Mouse (Mus musculus) erythroblast, embryonic 14.5 days (primary cell): ENCODE results near the gene Gbp2. TPM values are rescaled to one million over a fixed set of nuclear protein-coding genes. Genes with fewer than 3 reads are reported as not detected.

Experiments
- H3K27me3 ChIP-seq: 2 replicates; pipeline ENCODE4 v1.6.1; 2012; ENCODE audit warnings: inconsistent platforms; ENCODE audit not compliant: control insufficient read depth
- H3K36me3 ChIP-seq: 2 replicates; pipeline ENCODE4 v1.6.1; 2012; ENCODE audit warnings: mild to moderate bottlenecking, inconsistent platforms; ENCODE audit not compliant: control insufficient read depth
- H3K4me1 ChIP-seq: 2 replicates; pipeline ENCODE4 v1.6.1; 2012; ENCODE audit warnings: inconsistent platforms; ENCODE audit not compliant: control insufficient read depth
- H3K4me3 ChIP-seq: replicated peaks from 2 replicates; pipeline ENCODE3; 2012; ENCODE audit warnings: moderate library complexity, mild to moderate bottlenecking, inconsistent platforms
- H3K9me3 ChIP-seq: 2 replicates; pipeline ENCODE4 v1.6.1; 2012; ENCODE audit warnings: low read length, inconsistent platforms, mixed read lengths; ENCODE audit not compliant: control insufficient read depth
- GATA1 ChIP-seq: IDR thresholded peaks from 2 replicates; pipeline ENCODE4 v1.6.1; 2012; ENCODE audit warnings: low read length, inconsistent platforms, mixed read lengths
- TAL1 ChIP-seq: IDR thresholded peaks from 3 replicates; pipeline ENCODE4 v1.6.1; 2012; ENCODE audit warnings: low read length, inconsistent platforms, mixed read lengths
- polyA plus RNA-seq: library from polyadenylated mRNA; stranded (reverse); fragments of >175 nt; gene quantifications from 2 replicates; pipeline ENCODE4 v1.2.3, GENCODE M21; 2012

Gene Gbp2
- not detected in 2 replicates for polyA plus RNA-seq

DNA sequence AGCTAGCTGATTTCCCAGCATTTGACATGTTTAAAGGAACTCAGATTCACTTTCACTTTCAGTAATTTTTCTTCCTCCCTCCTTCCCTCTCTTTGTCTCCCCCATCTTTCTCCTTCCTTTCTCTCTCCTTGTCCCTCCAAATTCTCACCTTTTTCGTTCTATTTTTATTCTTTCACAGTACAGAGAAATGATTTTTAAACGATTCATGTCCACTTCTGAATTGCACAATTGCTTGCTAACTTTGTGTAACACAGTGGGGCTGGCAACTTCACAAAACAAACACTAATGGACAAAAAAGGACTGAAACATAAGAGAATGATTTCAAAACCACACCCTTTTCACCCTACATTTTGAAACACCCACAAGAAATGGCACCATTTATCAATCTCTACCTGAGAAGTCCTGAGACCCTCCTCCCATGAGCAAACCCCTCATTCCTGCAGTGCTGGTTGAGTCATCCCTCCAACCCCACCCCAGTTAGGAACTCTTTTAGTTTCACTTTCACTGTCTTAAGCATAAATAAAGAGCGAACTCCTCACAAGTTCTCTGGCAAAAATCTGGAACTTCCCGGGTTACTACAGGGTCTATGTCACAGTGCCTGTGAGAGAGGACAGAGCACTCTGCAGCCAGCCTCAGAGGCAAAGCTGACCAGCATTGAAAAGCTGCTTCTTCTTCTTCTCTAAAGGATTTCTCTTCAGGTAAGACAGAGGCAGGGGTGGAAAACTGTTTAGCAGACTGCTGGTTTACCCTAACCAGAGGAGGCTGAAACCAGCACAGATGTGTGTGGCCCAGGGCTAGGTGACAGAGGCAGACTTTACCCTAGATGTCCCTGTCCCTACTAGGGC lies at the start of gene Gbp2:
Gene Gbp2, plus strand, starts transcription at position 492 of the 845 bp plus-strand sequence.
- Histone ChIP-seq H3K36me3 (no peaks in the 10 kb centered on the region), H3K27me3 (no peaks in the 10 kb centered on the region), H3K4me3 (no peak within 1 kb of the TSS), H3K9me3 (no peaks in the 10 kb centered on the region), H3K4me1 (no peaks in the 10 kb centered on the region)
- no peak for TF ChIP-seq GATA1
- no peak for TF ChIP-seq TAL1

DNA sequence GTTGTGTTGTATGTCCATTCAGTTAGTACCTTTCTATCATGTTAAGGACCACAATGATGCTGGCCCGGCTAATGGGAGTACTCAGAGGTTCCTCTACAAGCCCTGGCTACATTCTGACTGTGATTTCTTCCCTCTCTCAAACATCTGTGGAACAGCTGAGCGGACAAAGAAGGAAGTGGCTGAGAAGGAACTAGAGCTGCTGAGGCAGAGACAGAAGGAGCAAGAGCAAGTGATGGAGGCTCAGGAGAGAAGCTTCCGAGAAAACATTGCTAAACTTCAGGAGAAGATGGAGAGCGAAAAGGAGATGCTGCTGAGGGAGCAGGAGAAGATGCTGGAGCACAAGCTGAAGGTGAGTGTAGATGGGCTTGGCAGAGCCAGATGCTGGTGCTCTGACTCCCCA lies 49.7 kb upstream of the Gbp2 start:
- H3K36me3 ChIP-seq, result no peaks in the 10 kb centered on the region
- no peaks in the 10 kb centered on the region for H3K9me3 ChIP-seq
- H3K4me1 ChIP-seq, result no peaks in the 10 kb centered on the region
- H3K4me3 ChIP-seq, result no peak overlapping the region
- H3K27me3 ChIP-seq, result no peaks in the 10 kb centered on the region
- TF ChIP-seq TAL1 (no peak), GATA1 (no peak)

DNA sequence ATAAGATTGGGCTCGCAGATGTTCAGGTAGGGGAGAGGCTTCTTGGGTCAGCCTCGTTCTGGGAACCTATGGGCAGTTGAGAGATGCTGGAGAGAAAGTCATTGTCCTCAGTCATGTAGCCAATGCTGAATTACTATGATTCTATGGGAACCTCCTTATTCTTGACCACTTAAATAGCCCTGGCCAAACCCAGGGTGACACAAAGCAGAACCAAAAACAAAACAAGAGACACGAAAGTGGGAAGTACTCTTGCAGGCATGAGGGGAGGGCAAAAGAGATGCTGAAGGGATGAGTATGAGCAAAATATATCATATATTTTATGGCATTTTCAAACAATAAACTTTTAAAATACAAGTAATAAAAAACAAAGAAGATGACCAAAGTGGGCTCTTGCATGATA lies 43.3 kb upstream of the Gbp2 start:
- Histone ChIP-seq H3K4me3 (no peak overlapping the region), H3K36me3 (no peaks in the 10 kb centered on the region), H3K4me1 (no peaks in the 10 kb centered on the region), H3K9me3 (no peaks in the 10 kb centered on the region), H3K27me3 (no peaks in the 10 kb centered on the region)
- TF ChIP-seq GATA1 (no peak), TAL1 (no peak)

DNA sequence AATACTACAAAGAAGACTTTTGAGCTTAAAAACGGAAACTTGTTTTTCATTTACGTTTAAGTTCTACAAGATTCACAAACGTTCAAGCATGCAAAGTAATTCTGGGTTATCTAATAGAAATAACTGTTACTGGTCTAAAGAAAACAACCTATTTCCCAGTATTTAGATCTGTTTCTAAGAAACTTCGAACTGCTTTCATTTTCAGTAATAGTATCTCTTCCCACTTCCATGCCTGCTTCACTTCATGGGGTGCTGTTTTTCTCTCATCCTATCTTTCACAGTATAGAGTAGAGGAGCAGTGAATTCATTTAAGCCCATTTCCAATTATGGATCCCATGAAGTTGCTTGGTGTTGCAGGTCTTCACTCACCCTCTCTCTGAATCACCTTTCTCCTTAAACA lies 42.1 kb upstream of the Gbp2 start:
- no peaks in the 10 kb centered on the region for H3K27me3 ChIP-seq
- no peaks in the 10 kb centered on the region for H3K36me3 ChIP-seq
- TF ChIP-seq TAL1 (no peak), GATA1 (no peak)
- H3K9me3 ChIP-seq, result no peaks in the 10 kb centered on the region
- H3K4me1 ChIP-seq, result no peaks in the 10 kb centered on the region
- H3K4me3 ChIP-seq, result no peak overlapping the region

DNA sequence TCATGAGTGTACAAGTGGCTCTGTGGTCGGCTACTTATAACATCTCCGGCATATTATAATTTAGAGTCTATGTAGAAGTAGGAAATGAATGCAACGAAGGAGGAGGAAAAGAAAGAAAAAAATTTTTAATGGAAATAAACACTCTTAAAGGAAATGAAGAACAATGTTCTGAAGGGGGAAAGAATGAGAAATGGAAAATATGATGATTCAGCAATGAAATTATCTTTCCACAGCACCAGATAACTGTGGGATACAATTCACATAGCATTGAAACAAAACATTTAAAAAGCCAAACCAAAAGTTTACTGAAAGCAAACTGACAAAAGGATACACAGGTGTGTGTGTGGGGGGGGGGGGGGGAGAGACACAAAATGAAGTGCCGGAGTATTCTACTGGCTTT lies 37.3 kb upstream of the Gbp2 start:
- H3K4me1 ChIP-seq, result no peaks in the 10 kb centered on the region
- H3K4me3 ChIP-seq, result no peak overlapping the region
- H3K9me3 ChIP-seq, result no peaks in the 10 kb centered on the region
- H3K36me3 ChIP-seq, result no peaks in the 10 kb centered on the region
- H3K27me3 ChIP-seq, result no peaks in the 10 kb centered on the region
- no peak for TF ChIP-seq GATA1
- no peak for TF ChIP-seq TAL1

DNA sequence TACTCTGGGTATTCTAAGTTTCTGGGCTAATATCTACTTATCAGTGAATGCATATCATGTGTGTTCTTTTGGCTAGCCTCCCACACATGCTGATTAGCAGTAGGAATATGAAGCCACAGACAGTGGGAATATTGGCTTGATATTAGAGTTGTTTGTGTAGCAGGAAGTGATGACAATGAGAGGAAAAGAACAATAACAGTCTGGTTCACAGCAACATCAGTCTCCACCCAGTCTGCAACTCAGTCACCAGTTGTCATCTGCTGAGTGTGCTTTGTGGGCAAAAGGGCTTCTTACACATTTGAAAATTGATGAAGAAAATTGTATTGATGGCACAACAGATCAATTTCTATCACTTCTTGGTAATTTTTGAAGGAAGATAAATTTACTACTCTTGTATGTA lies 33.0 kb upstream of the Gbp2 start:
- Histone ChIP-seq H3K4me1 (no peaks in the 10 kb centered on the region), H3K4me3 (no peak overlapping the region), H3K36me3 (no peaks in the 10 kb centered on the region), H3K9me3 (no peaks in the 10 kb centered on the region), H3K27me3 (no peaks in the 10 kb centered on the region)
- TF ChIP-seq GATA1 (no peak), TAL1 (no peak)

DNA sequence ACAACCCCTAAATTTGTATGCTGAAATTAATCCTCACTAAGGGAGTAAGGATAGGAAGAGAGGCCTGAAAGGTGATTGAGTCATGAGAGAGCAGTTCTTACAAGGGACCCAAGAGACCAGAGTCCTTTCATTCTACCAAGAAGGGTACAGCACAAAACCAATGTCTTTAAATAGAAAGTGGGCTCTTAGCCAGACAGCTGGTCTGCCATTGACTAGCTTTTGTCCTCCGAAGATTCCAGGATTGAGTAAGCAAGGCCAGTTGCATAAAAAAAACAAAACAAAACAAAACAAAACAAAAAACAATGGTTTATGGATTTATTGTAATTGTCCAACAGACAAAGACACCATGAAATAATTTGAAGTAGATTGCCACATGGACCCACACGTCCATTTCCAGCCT lies 31.5 kb upstream of the Gbp2 start:
- Histone ChIP-seq H3K4me3 (no peak overlapping the region), H3K4me1 (no peaks in the 10 kb centered on the region), H3K36me3 (no peaks in the 10 kb centered on the region), H3K9me3 (no peaks in the 10 kb centered on the region), H3K27me3 (no peaks in the 10 kb centered on the region)
- TF ChIP-seq TAL1 (no peak), GATA1 (no peak)

DNA sequence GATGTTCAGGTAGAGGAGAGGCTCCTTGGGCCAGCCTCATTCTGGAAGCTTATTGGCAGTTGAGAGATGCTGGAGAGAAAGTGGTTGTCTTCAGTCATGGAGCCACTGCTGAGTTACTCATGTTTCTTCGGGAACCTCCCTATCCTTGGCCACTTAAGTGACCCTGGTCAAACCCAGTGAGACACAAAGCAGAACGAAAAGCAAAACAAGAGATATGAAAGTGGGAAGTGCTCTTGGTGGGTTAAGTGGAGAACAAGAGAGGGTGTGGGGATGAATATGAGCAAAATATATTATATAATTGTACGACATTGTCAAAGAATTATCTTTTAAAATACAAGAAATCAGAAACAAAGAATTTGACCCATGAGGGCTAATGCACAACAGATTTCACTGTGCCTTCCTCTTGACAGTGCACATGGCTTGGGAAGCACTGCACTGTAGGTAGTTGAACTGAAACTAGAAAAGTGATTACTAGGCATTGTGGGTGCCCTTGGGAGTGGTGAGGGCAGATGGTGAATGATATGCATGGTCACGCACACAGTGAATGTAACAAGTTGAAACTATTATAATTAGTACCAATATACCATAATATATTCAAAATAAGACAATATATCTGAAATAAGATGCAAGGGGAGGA lies 29.9 kb upstream of the Gbp2 start:
- Histone ChIP-seq H3K36me3 (no peaks in the 10 kb centered on the region), H3K9me3 (no peaks in the 10 kb centered on the region), H3K4me1 (no peaks in the 10 kb centered on the region), H3K4me3 (no peak overlapping the region), H3K27me3 (no peaks in the 10 kb centered on the region)
- TF ChIP-seq TAL1, result no peak
- no peak for TF ChIP-seq GATA1

DNA sequence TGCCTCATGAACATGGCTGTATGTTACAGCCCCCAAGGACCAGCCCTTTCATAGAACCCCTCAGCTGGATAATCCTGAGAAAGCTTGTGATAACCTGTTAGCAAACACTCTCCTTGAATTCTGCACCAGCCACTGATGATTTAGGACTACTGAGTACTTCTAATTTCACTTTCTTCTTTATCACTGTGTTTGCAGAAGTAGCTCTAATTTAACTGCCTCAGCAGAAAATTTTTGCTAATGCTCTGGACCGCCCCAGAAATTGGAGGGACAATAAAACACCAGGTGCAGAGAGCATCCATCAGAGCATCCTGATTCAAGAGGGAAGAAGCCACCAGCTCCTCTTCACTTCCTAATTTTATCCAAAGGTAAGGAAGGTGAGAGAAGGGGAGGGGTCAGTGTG lies 25.9 kb upstream of the Gbp2 start, which contains the start of gene Gbp2b:
Gene Gbp2b, plus strand, starts transcription at position 301 of the 400 bp plus-strand sequence.
- no peak for TF ChIP-seq GATA1
- no peaks in the 10 kb centered on the region for H3K9me3 ChIP-seq
- no peaks in the 10 kb centered on the region for H3K36me3 ChIP-seq

More for the DNA sequence above, 25.9 kb upstream of the Gbp2 start, which contains the start of gene Gbp2b:
- H3K27me3 ChIP-seq, result no peaks in the 10 kb centered on the region
- H3K4me3 ChIP-seq, result no peak within 1 kb of the TSS
- H3K4me1 ChIP-seq, result no peaks in the 10 kb centered on the region
